Mouse (Mus musculus) lung, adult 2 months (tissue): ENCODE data around the gene Cct7. TPM values are rescaled to one million over a fixed set of nuclear protein-coding genes. Genes with fewer than 3 reads are reported as not detected.
"Not testable (repeated sequence)": the region's sequence is repeated elsewhere in the genome, so short reads cannot be mapped to it uniquely, and the experiment has no call there.

Source experiments
- DNase-seq: peaks from one replicate; pipeline ENCODE4 v3.0.0; 2022
- H3K4me1 ChIP-seq: fragments of 200-500 bp; 2 replicates; pipeline ENCODE4 v1.6.1; 2011; ENCODE audit warnings: low read length; ENCODE audit not compliant: control insufficient read depth, insufficient read depth
- H3K4me3 ChIP-seq: fragments of 200-500 bp; replicated peaks from 2 replicates; pipeline ENCODE3; 2011; ENCODE audit warnings: low read depth, mild to moderate bottlenecking, control low read depth, low read length; ENCODE audit errors: extremely low read depth
- CTCF ChIP-seq: fragments of 200-500 bp; IDR thresholded peaks from 2 replicates; pipeline ENCODE4 v1.5.1; 2011; ENCODE audit warnings: mild to moderate bottlenecking, low read length, control low read depth; ENCODE audit not compliant: insufficient read depth
- POLR2A ChIP-seq: fragments of 200-500 bp; IDR thresholded peaks from 2 replicates; pipeline ENCODE4 v1.6.1; 2011; ENCODE audit warnings: low read depth, mild to moderate bottlenecking, control low read depth, low read length, borderline replicate concordance; ENCODE audit errors: extremely low read depth
- WGBS: fragments of 180-500 bp; shearing (Covaris S2); methylation state at CpG from one replicate; pipeline ENCODE4 v1.1.7; 2018; 5-methylcytosine and 5-hydroxymethylcytosine counted together
- polyA plus RNA-seq: library from polyadenylated mRNA; depleted of rRNA; stranded (reverse); fragments of >200 nt; gene quantifications from 2 replicates; pipeline ENCODE4 v1.2.3, GENCODE M21; 2012

Gene Cct7
- polyA plus RNA-seq, 1 experiment = 103 TPM

GRCm38 (mm10) chr6:85433865-85434264 lies 17.4 kb upstream of the Cct7 start:
- 46% methylated on average over 5 of the region's 5 CpGs for WGBS
- Histone ChIP-seq H3K4me1 (peaks cover 6% of the 10 kb centered on the region; the same call in 1 of the 2 replicates), H3K4me3 (no peak overlapping the region)
- DNase-seq = no peak
- TF ChIP-seq POLR2A = no peak
- TF ChIP-seq CTCF = no peak

GRCm38 (mm10) chr6:85436204-85436603 lies 15.1 kb upstream of the Cct7 start:
- TF ChIP-seq POLR2A = no peak
- TF ChIP-seq CTCF = no peak
- H3K4me1 ChIP-seq = peaks cover 6% of the 10 kb centered on the region; the same call in 1 of the 2 replicates
- no peak overlapping the region for H3K4me3 ChIP-seq
- no peak for DNase-seq
- WGBS = 56% methylated on average over 1 of the region's 1 CpGs

- no peak overlapping the region for H3K4me3 ChIP-seq
- DNase-seq = no peak
- TF ChIP-seq POLR2A = no peak
- no peak for TF ChIP-seq CTCF
- 76% methylated on average over 6 of the region's 6 CpGs for WGBS
- H3K4me1 ChIP-seq = peaks cover 6% of the 10 kb centered on the region; the same call in 1 of the 2 replicates
These were observed 14.7 kb upstream of the Cct7 start for GRCm38 (mm10) chr6:85436631-85437030.

GRCm38 (mm10) chr6:85441142-85441541 lies 10.2 kb upstream of the Cct7 start:
- TF ChIP-seq POLR2A (no peak), CTCF (no peak)
- Histone ChIP-seq H3K4me1 (peaks cover 4% of the 10 kb centered on the region), H3K4me3 (no peak overlapping the region)
- DNase-seq = no peak
- 71% methylated on average over 4 of the region's 4 CpGs for WGBS

GRCm38 (mm10) chr6:85443488-85444233 lies 7.7 kb upstream of the Cct7 start:
- no peak for DNase-seq
- Histone ChIP-seq H3K4me3 (no peak overlapping the region), H3K4me1 (peaks cover 3% of the 10 kb centered on the region; the same call in 1 of the 2 replicates)
- TF ChIP-seq POLR2A = no peak
- no peak for TF ChIP-seq CTCF
- WGBS = 76% methylated on average over 3 of the region's 3 CpGs

- H3K4me3 ChIP-seq = no peak overlapping the region
- no peak for DNase-seq
- no peak for TF ChIP-seq CTCF
- TF ChIP-seq POLR2A = no peak
- 76% methylated on average over 8 of the region's 8 CpGs for WGBS
- peaks cover 3% of the 10 kb centered on the region; the same call in 1 of the 2 replicates for H3K4me1 ChIP-seq
These were observed 6.9 kb upstream of the Cct7 start for GRCm38 (mm10) chr6:85444266-85444965.

GRCm38 (mm10) chr6:85445286-85445685 lies 6.0 kb upstream of the Cct7 start:
- WGBS = 87% methylated on average over 5 of the region's 5 CpGs
- DNase-seq = no peak
- Histone ChIP-seq H3K4me1 (peaks cover 3% of the 10 kb centered on the region; the same call in 1 of the 2 replicates), H3K4me3 (no peak overlapping the region)
- no peak for TF ChIP-seq POLR2A
- no peak for TF ChIP-seq CTCF

GRCm38 (mm10) chr6:85447351-85447750 lies 4.0 kb upstream of the Cct7 start:
- 76% methylated on average over 6 of the region's 6 CpGs for WGBS
- TF ChIP-seq POLR2A = no peak
- TF ChIP-seq CTCF = no peak

GRCm38 (mm10) chr6:85450140-85450539 lies 1.2 kb upstream of the Cct7 start:
- not testable (repeated sequence) for DNase-seq, H3K4me3 ChIP-seq
- 54% methylated on average over 1 of the region's 1 CpGs for WGBS
- H3K4me1 ChIP-seq = peaks cover 10% of the 10 kb centered on the region

More at GRCm38 (mm10) chr6:85447351-85447750, 4.0 kb upstream of the Cct7 start:
- H3K4me3 ChIP-seq = no peak overlapping the region
- DNase-seq = no peak
- peaks cover 3% of the 10 kb centered on the region; the same call in 1 of the 2 replicates for H3K4me1 ChIP-seq
